Mouse (Mus musculus) CH12.LX (cell line): ENCODE measurements around the gene Bnc2. TPM values are rescaled to one million over a fixed set of nuclear protein-coding genes. Genes with fewer than 3 reads are reported as not detected.

Source experiments
- DNase-seq: peaks from one replicate; pipeline ENCODE4 v3.0.0-alpha.2; 2013; ENCODE audit errors: extremely low read depth
- H3K27ac ChIP-seq: 2 replicates; pipeline ENCODE4 v1.5.1; 2012; ENCODE audit warnings: low read depth, mild to moderate bottlenecking, control low read depth, moderate library complexity; ENCODE audit not compliant: insufficient read depth
- H3K27me3 ChIP-seq: replicated peaks from 2 replicates; pipeline ENCODE3; 2012; ENCODE audit warnings: inconsistent platforms
- H3K36me3 ChIP-seq, 2 experiments: replicated peaks in 1 of 2; 2 replicates each; pipeline versions ENCODE3 to v1.6.1; 2012; ENCODE audit warnings: inconsistent platforms in 1 of 2, low read length in 1 of 2, mild to moderate bottlenecking in 1 of 2, mixed read lengths in 1 of 2, moderate library complexity in 1 of 2; ENCODE audit not compliant: control insufficient read depth in 1 of 2, insufficient read depth in 1 of 2
- H3K4me1 ChIP-seq, 2 experiments: 2 replicates each; pipeline ENCODE4 v1.6.1; 2012; ENCODE audit warnings: inconsistent platforms in 1 of 2, moderate library complexity in 1 of 2; ENCODE audit not compliant: insufficient read depth in 2 of 2, control insufficient read depth in 1 of 2
- H3K4me2 ChIP-seq: 2 replicates; pipeline ENCODE4 v1.6.1; 2012; ENCODE audit warnings: low read depth, mild to moderate bottlenecking, control low read depth; ENCODE audit not compliant: poor library complexity, insufficient read depth, severe bottlenecking
- H3K4me3 ChIP-seq, 3 experiments: fragments of 150-350 bp in 1 of 3; sonication (generic) in 1 of 3; replicated peaks in 1 of 3; 2 replicates each; pipeline versions ENCODE3 to v1.5.1; 2011 to 2012; ENCODE audit warnings: low read depth in 2 of 3, low read length in 2 of 3, mild to moderate bottlenecking in 2 of 3, moderate library complexity in 2 of 3, control low read depth in 1 of 3, improper control_type of control experiment in 1 of 3, inconsistent platforms in 1 of 3, mixed read lengths in 1 of 3; ENCODE audit not compliant: poor library complexity in 1 of 3
- H3K79me2 ChIP-seq: replicated peaks from 2 replicates; pipeline ENCODE4 v1.6.1; 2012; ENCODE audit warnings: mild to moderate bottlenecking, moderate library complexity; ENCODE audit not compliant: control insufficient read depth, poor library complexity, insufficient read depth, severe bottlenecking; ENCODE audit errors: extremely low read depth
- H3K9ac ChIP-seq: 2 replicates; pipeline ENCODE4 v1.6.1; 2012; ENCODE audit warnings: low read depth, mild to moderate bottlenecking, control low read depth, moderate library complexity; ENCODE audit not compliant: insufficient read depth
- H3K9me3 ChIP-seq: replicated peaks from 2 replicates; pipeline ENCODE3; 2012; ENCODE audit warnings: low read length, inconsistent platforms, mixed read lengths
- BHLHE40 ChIP-seq: IDR thresholded peaks from 2 replicates; pipeline ENCODE4 v1.6.1; 2011; ENCODE audit warnings: mild to moderate bottlenecking, low read depth, low read length, improper control_type of control experiment
- CHD1 ChIP-seq: IDR thresholded peaks from 2 replicates; pipeline ENCODE4 v1.6.1; 2012; ENCODE audit warnings: low read depth, low read length, improper control_type of control experiment, inconsistent platforms
- CHD2 ChIP-seq: IDR thresholded peaks from 2 replicates; pipeline ENCODE4 v1.6.1; 2011; ENCODE audit warnings: low read length, improper control_type of control experiment
- CTCF ChIP-seq, 2 experiments: IDR thresholded peaks in 1 of 2; conservative IDR thresholded peaks in 1 of 2; 2 replicates each; pipeline ENCODE4 v1.5.1; 2011 to 2012; ENCODE audit warnings: low read depth in 2 of 2, low read length in 2 of 2, improper control_type of control experiment in 1 of 2, inconsistent platforms in 1 of 2, mild to moderate bottlenecking in 1 of 2, moderate library complexity in 1 of 2
- EP300 ChIP-seq: IDR thresholded peaks from 2 replicates; pipeline ENCODE4 v1.6.1; 2011; ENCODE audit warnings: low read length, improper control_type of control experiment
- JUND ChIP-seq: conservative IDR thresholded peaks from 2 replicates; pipeline ENCODE4 v1.6.1; 2011; ENCODE audit warnings: low read depth, low read length, improper control_type of control experiment
- KAT2A ChIP-seq: IDR thresholded peaks from 2 replicates; pipeline ENCODE4 v1.6.1; 2012; ENCODE audit warnings: low read length, improper control_type of control experiment, inconsistent platforms; ENCODE audit not compliant: insufficient replicate concordance
- MAFK ChIP-seq: IDR thresholded peaks from 2 replicates; pipeline ENCODE4 v1.6.1; 2011; ENCODE audit warnings: low read length, improper control_type of control experiment; ENCODE audit not compliant: insufficient replicate concordance
- MAZ ChIP-seq: IDR thresholded peaks from 2 replicates; pipeline ENCODE4 v1.6.1; 2012; ENCODE audit warnings: low read depth, mild to moderate bottlenecking, inconsistent platforms, low read length, improper control_type of control experiment, moderate library complexity
- MEF2A ChIP-seq: IDR thresholded peaks from 2 replicates; pipeline ENCODE4 v1.6.1; 2014; ENCODE audit warnings: low read depth, mild to moderate bottlenecking, inconsistent platforms, low read length, improper control_type of control experiment, borderline replicate concordance
- NELFE ChIP-seq: IDR thresholded peaks from 2 replicates; pipeline ENCODE4 v1.6.1; 2011; ENCODE audit warnings: low read depth, low read length, improper control_type of control experiment
- PAX5 ChIP-seq: IDR thresholded peaks from 2 replicates; pipeline ENCODE4 v1.6.1; 2012; ENCODE audit warnings: low read length, inconsistent platforms, mixed read lengths
- RCOR1 ChIP-seq: conservative IDR thresholded peaks from 2 replicates; pipeline ENCODE4 v1.6.1; 2012; ENCODE audit warnings: low read depth, mild to moderate bottlenecking, inconsistent platforms, low read length, improper control_type of control experiment
- SMC3 ChIP-seq: IDR thresholded peaks from 2 replicates; pipeline ENCODE4 v1.6.1; 2011; ENCODE audit warnings: low read depth, low read length, improper control_type of control experiment
- TCF12 ChIP-seq: IDR thresholded peaks from 2 replicates; pipeline ENCODE4 v1.6.1; 2014; ENCODE audit warnings: low read depth, mild to moderate bottlenecking, inconsistent platforms, low read length, improper control_type of control experiment
- UBTF ChIP-seq: IDR thresholded peaks from 2 replicates; pipeline ENCODE4 v1.6.1; 2012; ENCODE audit warnings: low read depth, mild to moderate bottlenecking, inconsistent platforms, low read length, improper control_type of control experiment, moderate library complexity
- USF2 ChIP-seq: conservative IDR thresholded peaks from 2 replicates; pipeline ENCODE4 v1.6.1; 2011; ENCODE audit warnings: low read depth, low read length, improper control_type of control experiment
- ZNF384 ChIP-seq: IDR thresholded peaks from 2 replicates; pipeline ENCODE4 v1.6.1; 2012; ENCODE audit warnings: low read depth, low read length, improper control_type of control experiment, inconsistent platforms
- dilution Hi-C: fragments of 300-500 bp; cut with MboI; formaldehyde crosslinking; loops from 2 replicates; pipeline ENCODE4 v1.14.3; 2020; ENCODE audit warnings: low sequenced_read_pairs; ENCODE audit not compliant: extremely low pct_unique_long_range_greater_than_20kb, extremely low pct_ligation_motif_present
- in situ Hi-C: fragments of 300-500 bp; cut with MboI; formaldehyde crosslinking; loops from 3 replicates; pipeline ENCODE4 v1.14.3; 2019; ENCODE audit warnings: low sequenced_read_pairs, low pct_ligation_motif_present, low pct_unique_long_range_greater_than_20kb, mixed read lengths
- polyA plus RNA-seq: library from polyadenylated mRNA; unstranded; fragments of >175 nt; gene quantifications from 2 replicates; pipeline ENCODE4 v1.2.1, GENCODE M21; 2012; ENCODE audit warnings: low read depth; ENCODE audit not compliant: insufficient read length
- total RNA-seq, 2 experiments: library from RNA; depleted of rRNA; stranded (reverse); fragments of 300-350 nt in 1 of 2; fragments of >200 nt in 1 of 2; gene quantifications; 2 replicates each; pipeline ENCODE4 v1.2.3; 2012 to 2014

Gene Bnc2
- total and polyA plus RNA-seq, 3 experiments: not detected

- H3K27me3 ChIP-seq: no peaks in the 10 kb centered on the region
- in situ Hi-C loops: no loop called here
- no peak overlapping the region for H3K27ac ChIP-seq
- no peak for TF ChIP-seq MAZ
- TF ChIP-seq USF2: no peak
- no peak for TF ChIP-seq MEF2A
- no peak for TF ChIP-seq KAT2A
- no peak for TF ChIP-seq UBTF
- no peak for TF ChIP-seq CTCF (conservative IDR thresholded peaks at IDR 0.05 in 1 of 2, IDR thresholded peaks at IDR 0.05 in 1 of 2; ENCODE audit: low read depth in 2 of 2, low read length in 2 of 2)
- TF ChIP-seq BHLHE40: no peak
- no peak for TF ChIP-seq ZNF384
- no peak for TF ChIP-seq TCF12
- no peak for TF ChIP-seq NELFE
- TF ChIP-seq CHD2: no peak
- TF ChIP-seq SMC3: no peak
- no peak for TF ChIP-seq MAFK
- no peak for TF ChIP-seq RCOR1
- TF ChIP-seq JUND: no peak
- no peak for TF ChIP-seq PAX5
- TF ChIP-seq, all 38 proteins: peak for 0
- Histone ChIP-seq H3K4me1 (no peaks in the 10 kb centered on the region), H3K4me2 (no peak overlapping the region), H3K9ac (no peak overlapping the region), H3K9me3 (peaks cover 56% of the 10 kb centered on the region), H3K36me3 (no peaks in the 10 kb centered on the region), H3K79me2 (no peaks in the 10 kb centered on the region), H3K4me3 (no peak overlapping the region)
- dilution Hi-C loops: no loop called here
- DNase-seq: no peak
These were observed 109.0 kb downstream of the Bnc2 start for GRCm38 (mm10) chr4:84566123-84566522.

- dilution Hi-C loops: no loop called here
- Histone ChIP-seq H3K4me1 (no peaks in the 10 kb centered on the region), H3K4me3 (no peak overlapping the region), H3K36me3 (no peaks in the 10 kb centered on the region), H3K9ac (no peak overlapping the region), H3K27ac (no peak overlapping the region), H3K9me3 (peaks cover 46% of the 10 kb centered on the region), H3K4me2 (no peak overlapping the region), H3K27me3 (no peaks in the 10 kb centered on the region)
- no peak for DNase-seq
- in situ Hi-C loops: no loop called here
- TF ChIP-seq EP300: no peak
- no peak for TF ChIP-seq JUND
- TF ChIP-seq CHD1: no peak
- TF ChIP-seq, all 38 proteins: peak for 0
- H3K79me2 ChIP-seq: no peaks in the 10 kb centered on the region
These were observed 129.7 kb downstream of the Bnc2 start for GRCm38 (mm10) chr4:84545204-84545871.
